Mouse (Mus musculus) megakaryocyte, embryonic 14.5 days (primary cell): ENCODE results near the gene 4933411K16Rik.

Experiments used
- FLI1 ChIP-seq: IDR thresholded peaks from 2 replicates; pipeline ENCODE4 v1.6.1; 2012; ENCODE audit warnings: low read length, inconsistent platforms, mixed read lengths
- GATA1 ChIP-seq: IDR thresholded peaks from 3 replicates; pipeline ENCODE4 v1.6.1; 2012; ENCODE audit warnings: mixed read lengths, low read length, inconsistent platforms, borderline replicate concordance

DNA sequence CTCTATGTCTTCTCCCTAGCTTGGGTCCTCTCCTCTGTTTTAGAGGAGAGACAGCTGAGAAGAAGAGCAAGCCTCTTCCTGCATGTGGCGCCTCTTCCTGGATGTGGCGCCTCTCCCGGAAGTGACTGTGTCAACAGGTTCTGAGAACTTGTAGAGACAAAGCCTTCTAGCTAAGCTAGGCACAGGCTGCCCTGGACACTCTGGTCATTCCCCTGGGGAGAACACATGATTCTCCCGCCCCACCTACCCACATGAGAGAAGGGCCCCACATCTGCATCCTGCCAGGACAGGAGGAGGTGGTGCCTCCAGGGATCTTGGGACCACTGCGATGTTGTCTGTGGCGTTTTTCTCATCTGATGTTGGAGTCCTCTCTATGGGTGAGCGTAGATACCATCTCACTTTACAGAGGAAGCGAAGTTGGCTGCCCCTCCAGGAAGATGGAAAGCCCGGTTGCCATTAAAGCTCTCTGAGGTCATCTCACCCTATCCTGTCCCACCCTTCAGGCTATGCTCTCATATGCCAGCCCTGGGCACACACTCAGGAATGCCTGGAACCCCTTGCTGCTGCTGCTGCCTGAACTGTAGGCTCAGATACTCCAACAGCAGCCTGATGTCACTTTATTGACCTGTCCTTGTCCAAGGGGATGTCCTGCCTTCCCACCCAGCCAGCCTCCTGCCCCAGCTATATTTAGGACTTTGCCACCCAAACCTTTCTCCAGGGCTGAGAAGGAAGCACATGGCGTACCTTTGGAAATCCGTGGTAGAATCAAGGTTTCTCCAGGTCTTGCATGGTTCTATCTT is 16.6 kb downstream of the 4933411K16Rik start:
- TF ChIP-seq GATA1, result no peak
- TF ChIP-seq FLI1, result no peak
